Mouse (Mus musculus) midbrain, postnatal 0 days (tissue): ENCODE results near the gene Lactb. TPM values are rescaled to one million over a fixed set of nuclear protein-coding genes. Genes with fewer than 3 reads are reported as not detected.

ENCODE experiments used
- ATAC-seq: fragments of 200-750 bp; cut with Nextera tagmentation; 2 replicates; pipeline ENCODE4 v1.8.0; 2017; ENCODE audit warnings: moderate number of reproducible peaks, mild to moderate bottlenecking, moderate TSS enrichment, moderate library complexity; ENCODE audit not compliant: low FRiP score
- DNase-seq: peaks from one replicate; pipeline ENCODE4 v3.0.0-alpha.2; 2015; ENCODE audit warnings: low spot score
- H3K27ac ChIP-seq: fragments of 300-500 bp; sonication (generic); 2 replicates; pipeline ENCODE4 v1.5.1; 2014; ENCODE audit warnings: low read depth, mild to moderate bottlenecking, low read length, mixed read lengths
- H3K27me3 ChIP-seq: fragments of 300-500 bp; sonication (generic); 2 replicates; pipeline ENCODE4 v1.6.1; 2014; ENCODE audit warnings: low read length, control low read depth, mixed read lengths; ENCODE audit not compliant: insufficient read depth
- H3K36me3 ChIP-seq: fragments of 300-500 bp; sonication (generic); 2 replicates; pipeline ENCODE4 v1.6.1; 2014; ENCODE audit warnings: low read length, control low read depth, mixed read lengths; ENCODE audit not compliant: insufficient read depth
- H3K4me1 ChIP-seq: fragments of 300-500 bp; sonication (generic); 2 replicates; pipeline ENCODE4 v1.6.1; 2014; ENCODE audit warnings: mild to moderate bottlenecking, control low read depth, antibody characterized with exemption, low read length, mixed read lengths; ENCODE audit not compliant: insufficient read depth
- H3K4me2 ChIP-seq: fragments of 300-500 bp; sonication (generic); 2 replicates; pipeline ENCODE4 v1.6.1; 2014; ENCODE audit warnings: low read depth, mild to moderate bottlenecking, low read length, mixed read lengths; ENCODE audit not compliant: poor library complexity, severe bottlenecking
- H3K4me3 ChIP-seq: fragments of 300-500 bp; sonication (generic); 2 replicates; pipeline ENCODE4 v1.5.1; 2014; ENCODE audit warnings: low read depth, mild to moderate bottlenecking, low read length, moderate library complexity
- H3K9ac ChIP-seq: fragments of 300-500 bp; sonication (generic); replicated peaks from 2 replicates; pipeline ENCODE4 v1.6.1; 2014; ENCODE audit warnings: mild to moderate bottlenecking, low read length, moderate library complexity, mixed read lengths; ENCODE audit not compliant: poor library complexity, severe bottlenecking
- H3K9me3 ChIP-seq: fragments of 300-500 bp; sonication (generic); 2 replicates; pipeline ENCODE4 v1.6.1; 2016; ENCODE audit warnings: low read length, control low read depth
- CTCF ChIP-seq: IDR thresholded peaks from 2 replicates; pipeline ENCODE4 v1.5.1; 2016; ENCODE audit warnings: antibody characterized with exemption, mild to moderate bottlenecking
- WGBS: fragments of 180-500 bp; shearing (Covaris S2); extraction: QIAGEN DNeasy Blood & Tissue Kit; methylation state at CpG from one replicate; pipeline ENCODE4 v1.1.7; 2014; 5-methylcytosine and 5-hydroxymethylcytosine counted together
- polyA plus RNA-seq: library from polyadenylated mRNA; unstranded; fragments of >200 nt; fragmentation: Nextera tagmentation; extraction: Ambion mirVana; gene quantifications from 2 replicates; pipeline ENCODE4 v1.2.1, GENCODE M21; 2015
- total RNA-seq: library from RNA; depleted of rRNA; stranded (reverse); fragments of >200 nt; gene quantifications from 2 replicates; pipeline ENCODE4 v1.2.3, GENCODE M21; 2014

The Lactb gene
- total and polyA plus RNA-seq, 2 experiments from 2014 or later = 12.9 to 18.8 TPM

- no peak for TF ChIP-seq CTCF
- WGBS = 86% methylated on average over 1 of the region's 1 CpGs
- no peak for DNase-seq
These were observed 2.7 kb upstream of the Lactb start for GRCm38 (mm10) chr9:66977982-66978381.

GRCm38 (mm10) chr9:66977121-66977520, 1.8 kb upstream of the Lactb start:
- Histone ChIP-seq H3K27ac (no peak overlapping the region), H3K36me3 (no peaks in the 10 kb centered on the region), H3K9me3 (no peaks in the 10 kb centered on the region), H3K4me2 (no peak overlapping the region), H3K27me3 (no peaks in the 10 kb centered on the region), H3K4me3 (no peak overlapping the region), H3K9ac (no peak overlapping the region), H3K4me1 (no peaks in the 10 kb centered on the region)
- ATAC-seq = no peak
- WGBS = 81% methylated on average over 5 of the region's 5 CpGs
- TF ChIP-seq CTCF = no peak
- no peak for DNase-seq

More at GRCm38 (mm10) chr9:66977982-66978381, 2.7 kb upstream of the Lactb start:
- no peaks in the 10 kb centered on the region for H3K9me3 ChIP-seq
- H3K4me1 ChIP-seq = no peaks in the 10 kb centered on the region
- no peaks in the 10 kb centered on the region for H3K36me3 ChIP-seq
- no peak overlapping the region for H3K9ac ChIP-seq
- no peak overlapping the region for H3K27ac ChIP-seq
- ATAC-seq = no peak
- no peak overlapping the region for H3K4me2 ChIP-seq
- no peak overlapping the region for H3K4me3 ChIP-seq
- H3K27me3 ChIP-seq = no peaks in the 10 kb centered on the region

- under 1% methylated on average over 40 of the region's 41 CpGs for WGBS
- H3K9ac ChIP-seq = peak overlapping the region; percentile 91
- H3K27ac ChIP-seq = peak overlapping the region; percentile 96
- peaks cover 11% of the 10 kb centered on the region for H3K36me3 ChIP-seq
- H3K4me2 ChIP-seq = peak overlapping the region; percentile 57
- peak; percentile 83 for ATAC-seq
- H3K4me3 ChIP-seq = peak overlapping the region; percentile 92
- no peaks in the 10 kb centered on the region for H3K9me3 ChIP-seq
- TF ChIP-seq CTCF = peak; percentile 42
- DNase-seq = peak; percentile 74
- no peaks in the 10 kb centered on the region for H3K27me3 ChIP-seq
- no peaks in the 10 kb centered on the region for H3K4me1 ChIP-seq
These were observed 511 bp downstream of the Lactb start for GRCm38 (mm10) chr9:66974721-66975225.

- WGBS = 88% methylated on average over 8 of the region's 8 CpGs
- Histone ChIP-seq H3K9me3 (no peaks in the 10 kb centered on the region), H3K27me3 (no peaks in the 10 kb centered on the region), H3K4me3 (no peak overlapping the region), H3K4me2 (no peak overlapping the region), H3K27ac (no peak overlapping the region), H3K4me1 (no peaks in the 10 kb centered on the region), H3K36me3 (peaks cover 18% of the 10 kb centered on the region), H3K9ac (no peak overlapping the region)
- DNase-seq (no peak), ATAC-seq (no peak)
- TF ChIP-seq CTCF = no peak
These were observed 4.2 kb downstream of the Lactb start for GRCm38 (mm10) chr9:66971116-66971515.

GRCm38 (mm10) chr9:66967492-66967891, 7.8 kb downstream of the Lactb start:
- Histone ChIP-seq H3K27me3 (no peaks in the 10 kb centered on the region), H3K4me3 (no peak overlapping the region), H3K4me2 (no peak overlapping the region), H3K9me3 (no peaks in the 10 kb centered on the region), H3K9ac (no peak overlapping the region), H3K4me1 (no peaks in the 10 kb centered on the region), H3K27ac (no peak overlapping the region), H3K36me3 (peaks cover 21% of the 10 kb centered on the region)
- 94% methylated on average over 8 of the region's 8 CpGs for WGBS
- DNase-seq = no peak
- TF ChIP-seq CTCF = no peak
- no peak for ATAC-seq

- ATAC-seq (no peak), DNase-seq (no peak)
- WGBS = 74% methylated on average over 3 of the region's 3 CpGs
- no peak overlapping the region for H3K27ac ChIP-seq
- no peak overlapping the region for H3K4me3 ChIP-seq
- no peaks in the 10 kb centered on the region for H3K4me1 ChIP-seq
- H3K9ac ChIP-seq = no peak overlapping the region
- no peak overlapping the region for H3K4me2 ChIP-seq
- TF ChIP-seq CTCF = no peak
- peaks cover 8% of the 10 kb centered on the region; the same call in 1 of the 2 replicates for H3K36me3 ChIP-seq
- H3K27me3 ChIP-seq = no peaks in the 10 kb centered on the region
- H3K9me3 ChIP-seq = no peaks in the 10 kb centered on the region
These were observed 13.8 kb downstream of the Lactb start for GRCm38 (mm10) chr9:66961478-66961877.
